Mouse (Mus musculus): ENCODE measurements at regions not wholly inside any gene's neighbourhood (a gene's known extent, or its start where the extent isn't known, plus 50 kb on each side); places are given as distances from the start of the nearest gene placed in this dataset.

GRCm38 (mm10) chr8:82476708-82477425 is 73.8 kb upstream of the Il15 start:
- no peak for DNase-seq (ENCODE audit: low spot score in 2 of 2)

- no peak for DNase-seq (ENCODE audit: low spot score in 2 of 2)
These were observed 70.2 kb upstream of the Il15 start for GRCm38 (mm10) chr8:82473266-82473665.

GRCm38 (mm10) chr8:82471825-82472224 is 68.8 kb upstream of the Il15 start:
- DNase-seq (ENCODE audit: low spot score in 2 of 2) = no peak

GRCm38 (mm10) chr8:82469824-82470223 is 66.8 kb upstream of the Il15 start:
- DNase-seq (ENCODE audit: low spot score in 2 of 2) = no peak

GRCm38 (mm10) chr8:82462841-82463240 is 59.8 kb upstream of the Il15 start:
- DNase-seq (ENCODE audit: low spot score in 2 of 2) = no peak

GRCm38 (mm10) chr8:82459007-82459406 is 56.0 kb upstream of the Il15 start:
- no peak for DNase-seq (ENCODE audit: low spot score in 2 of 2)

GRCm38 (mm10) chr8:82454056-82454455 is 51.0 kb upstream of the Il15 start:
- DNase-seq (ENCODE audit: low spot score in 2 of 2) = no peak
